Mouse (Mus musculus) adrenal gland, postnatal 25 days (tissue): ENCODE measurements at regions not wholly inside any gene's neighbourhood (a gene's known extent, or its start where the extent isn't known, plus 50 kb on each side); places are given as distances from the start of the nearest gene placed in this dataset.

Experiments
- DNase-seq: peaks from one replicate; pipeline ENCODE4 v3.0.0; 2021; ENCODE audit warnings: mixed read lengths

GRCm38 (mm10) chr8:23504704-23505103, 1093.5 kb downstream of the Mrps31 start:
- DNase-seq, result peak; percentile 72

- no peak for DNase-seq
These were observed 1094.1 kb downstream of the Mrps31 start for GRCm38 (mm10) chr8:23505216-23505615.

GRCm38 (mm10) chr8:23505966-23506365, 1094.8 kb downstream of the Mrps31 start:
- no peak for DNase-seq

- DNase-seq, result no peak
These were observed 1096.5 kb downstream of the Mrps31 start for GRCm38 (mm10) chr8:23507661-23508060.

- no peak for DNase-seq
These were observed 1098.9 kb downstream of the Mrps31 start for GRCm38 (mm10) chr8:23510076-23510475.

- DNase-seq, result peak; percentile 21
These were observed 1099.4 kb downstream of the Mrps31 start for GRCm38 (mm10) chr8:23510561-23510960.

- no peak for DNase-seq
These were observed 1100.1 kb downstream of the Mrps31 start for GRCm38 (mm10) chr8:23511264-23511663.

GRCm38 (mm10) chr8:23511792-23512191, 1100.6 kb downstream of the Mrps31 start:
- DNase-seq, result no peak

GRCm38 (mm10) chr8:23516469-23516868, 1105.3 kb downstream of the Mrps31 start:
- no peak for DNase-seq

GRCm38 (mm10) chr8:23531551-23532142, 1120.5 kb downstream of the Mrps31 start:
- peak; percentile 52 for DNase-seq

GRCm38 (mm10) chr8:23537681-23538359, 1126.7 kb downstream of the Mrps31 start:
- DNase-seq, result no peak

GRCm38 (mm10) chr8:23553565-23554473, 1142.7 kb downstream of the Mrps31 start:
- DNase-seq, result no peak

- no peak for DNase-seq
These were observed 1149.7 kb downstream of the Mrps31 start for GRCm38 (mm10) chr8:23560836-23561235.

GRCm38 (mm10) chr8:23561683-23562385, 1150.7 kb downstream of the Mrps31 start:
- DNase-seq, result no peak

- DNase-seq, result no peak
These were observed 1151.3 kb downstream of the Mrps31 start for GRCm38 (mm10) chr8:23562504-23562903.

- no peak for DNase-seq
These were observed 1152.2 kb downstream of the Mrps31 start for GRCm38 (mm10) chr8:23563065-23564020.

- DNase-seq, result no peak
These were observed 1156.7 kb downstream of the Mrps31 start for GRCm38 (mm10) chr8:23567906-23568305.

- no peak for DNase-seq
These were observed 1154.3 kb downstream of the Adam3 start for GRCm38 (mm10) chr8:23571338-23571737.

- DNase-seq, result no peak
These were observed 1145.5 kb downstream of the Adam3 start for GRCm38 (mm10) chr8:23580106-23580505.

GRCm38 (mm10) chr8:23580701-23581100, 1145.0 kb downstream of the Adam3 start:
- DNase-seq, result no peak
